ENCODE assay signal across 9 mouse cellular contexts in genomic region chr8:93599776-93600175, GRCm38 (mm10).
DNase-seq lines count a peak whose midpoint lies in the region; ATAC-seq and TF ChIP-seq lines count a peak whose summit lies in the region.
"Had no signal": no experiment of that assay in that cellular context is flagged by ENCODE, and none has a peak within 500 bp of the region (broad histone marks: within the 10 kb centered on the region; RNA-seq: fewer than 3 reads in every experiment).

No protein-coding gene starts in this region.

- H3K4me1 ChIP-seq in liver, adult 2 months (ENCODE audit: control insufficient read depth, insufficient read depth, low read length): no peaks in the 10 kb centered on the region
- H3K4me1 ChIP-seq in liver, postnatal 0 days (ENCODE audit: insufficient read depth): no peaks in the 10 kb centered on the region
- H3K4me1 ChIP-seq in intestine, embryonic 15.5 days (replicated peaks): peaks cover 8% of the 10 kb centered on the region; the same call in 1 of the 2 replicates
- H3K4me1 ChIP-seq in stomach, embryonic 14.5 days (ENCODE audit: control insufficient read depth, insufficient read depth, low read length): peaks cover 13% of the 10 kb centered on the region; the same call in 1 of the 2 replicates
- no peaks in the 10 kb centered on the region for H3K4me1 ChIP-seq in limb, embryonic 10.5 days

- 38% methylated on average over 8 of the region's 8 CpGs for WGBS in liver, adult 2 months
- WGBS in liver, postnatal 0 days (ENCODE audit: insufficient replicate concordance): 57% methylated on average over 8 of the region's 8 CpGs
- WGBS in intestine, embryonic 15.5 days: 31% methylated on average over 8 of the region's 8 CpGs
- 43% methylated on average over 8 of the region's 8 CpGs for WGBS in stomach, embryonic 14.5 days
- 64% methylated on average over 8 of the region's 8 CpGs for WGBS in limb, embryonic 10.5 days

- TF ChIP-seq POLR2A in liver, adult 2 months (IDR thresholded peaks at IDR 0.05; ENCODE audit: extremely low read depth, insufficient read depth, low read length): no peak

- no peaks in the 10 kb centered on the region for H3K79me2 ChIP-seq in liver, adult 2 months (ENCODE audit: control insufficient read depth, insufficient read depth, low read length)

- H3K4me2 ChIP-seq in liver, postnatal 0 days (ENCODE audit: low read depth, low read length): no peak overlapping the region
- no peak overlapping the region for H3K4me2 ChIP-seq in intestine, embryonic 15.5 days (replicated peaks)
- H3K4me2 ChIP-seq in stomach, embryonic 14.5 days (replicated peaks; ENCODE audit: low read depth, low read length): no peak overlapping the region

- peak; percentile 19 for DNase-seq in liver, adult 2 months (ENCODE audit: extremely low read depth, low read depth, low spot score)
- no peak for DNase-seq in liver, postnatal 0 days
- DNase-seq in gastrocnemius, adult 8-10 months (ENCODE audit: low spot score in 2 of 2): peak; percentile 52 to 58
- DNase-seq in limb, embryonic 10.5 days (ENCODE audit: low spot score): no peak
- DNase-seq: cerebellum, postnatal 36 days had no signal

- no peak for TF ChIP-seq CTCF in liver, adult 2 months (IDR thresholded peaks at IDR 0.05; ENCODE audit: low read depth, low read length)
- no peak for TF ChIP-seq CTCF in liver, postnatal 0 days (IDR thresholded peaks at IDR 0.05; ENCODE audit: low read depth)

- no peak overlapping the region for H3K4me3 ChIP-seq in liver, adult 2 months (ENCODE audit: insufficient read depth, low read depth, low read length)
- no peak overlapping the region for H3K4me3 ChIP-seq in liver, postnatal 0 days (ENCODE audit: low read depth, low read length)
- H3K4me3 ChIP-seq in intestine, embryonic 15.5 days (replicated peaks): no peak overlapping the region
- no peak overlapping the region for H3K4me3 ChIP-seq in stomach, embryonic 14.5 days (ENCODE audit: low read depth, low read length)
- no peak overlapping the region for H3K4me3 ChIP-seq in limb, embryonic 10.5 days
- H3K4me3 ChIP-seq: heart, embryonic 13.5 days had no signal

- no peaks in the 10 kb centered on the region for H3K27me3 ChIP-seq in liver, adult 2 months (ENCODE audit: control insufficient read depth, insufficient read depth, low read length)
- no peaks in the 10 kb centered on the region for H3K27me3 ChIP-seq in liver, postnatal 0 days (ENCODE audit: insufficient read depth, low read length)
- no peaks in the 10 kb centered on the region for H3K27me3 ChIP-seq in intestine, embryonic 15.5 days (replicated peaks)
- H3K27me3 ChIP-seq in stomach, embryonic 14.5 days (ENCODE audit: control insufficient read depth, insufficient read depth, low read length): no peaks in the 10 kb centered on the region
- H3K27me3 ChIP-seq in limb, embryonic 10.5 days (ENCODE audit: low read depth, poor library complexity, severe bottlenecking): no peaks in the 10 kb centered on the region
- H3K27me3 ChIP-seq: heart, embryonic 13.5 days had no signal

- H3K9me3 ChIP-seq in liver, postnatal 0 days (ENCODE audit: low read length): no peaks in the 10 kb centered on the region
- H3K9me3 ChIP-seq in intestine, embryonic 15.5 days: no peaks in the 10 kb centered on the region
- H3K9me3 ChIP-seq in stomach, embryonic 14.5 days (ENCODE audit: control insufficient read depth, low read depth, low read length): no peaks in the 10 kb centered on the region
- no peaks in the 10 kb centered on the region for H3K9me3 ChIP-seq in limb, embryonic 10.5 days (replicated peaks)
- H3K9me3 ChIP-seq: heart, embryonic 13.5 days had no signal

- no peak overlapping the region for H3K9ac ChIP-seq in liver, adult 2 months (ENCODE audit: low read depth, low read length)
- H3K9ac ChIP-seq in liver, postnatal 0 days (replicated peaks): no peak overlapping the region
- no peak overlapping the region for H3K9ac ChIP-seq in intestine, embryonic 15.5 days
- H3K9ac ChIP-seq in stomach, embryonic 14.5 days (replicated peaks; ENCODE audit: low read depth, low read length): no peak overlapping the region
- H3K9ac ChIP-seq: heart, embryonic 13.5 days had no signal

- no peak overlapping the region for H3K27ac ChIP-seq in liver, adult 2 months (replicated peaks; ENCODE audit: insufficient read depth, low read depth, low read length)
- H3K27ac ChIP-seq in liver, postnatal 0 days (ENCODE audit: low read depth): no peak overlapping the region
- H3K27ac ChIP-seq in intestine, embryonic 15.5 days: peak overlapping the region; percentile 51; the same call in 1 of the 2 replicates
- H3K27ac ChIP-seq in stomach, embryonic 14.5 days (ENCODE audit: low read length): peak overlapping the region; percentile 18; the same call in 1 of the 2 replicates
- no peak overlapping the region for H3K27ac ChIP-seq in limb, embryonic 10.5 days

- no peak for TF ChIP-seq EP300 in liver, postnatal 0 days (IDR thresholded peaks at IDR 0.05; ENCODE audit: low read depth)

- no peak for ATAC-seq in liver, postnatal 0 days
- 0 out of 2 replicates have a peak, but pooled peaks have one; percentile 36 for ATAC-seq in intestine, embryonic 15.5 days
- no peak for ATAC-seq in stomach, embryonic 14.5 days (ENCODE audit: insufficient number of reproducible peaks, insufficient read depth, low FRiP score, low read depth)
- no peak for ATAC-seq in CD4-positive, CD25-positive, alpha-beta regulatory T cell, adult 4 months

- H3K36me3 ChIP-seq in liver, adult 2 months (ENCODE audit: control insufficient read depth, insufficient read depth, low read length): no peaks in the 10 kb centered on the region
- no peaks in the 10 kb centered on the region for H3K36me3 ChIP-seq in liver, postnatal 0 days (replicated peaks; ENCODE audit: insufficient read depth, low read length)
- no peaks in the 10 kb centered on the region for H3K36me3 ChIP-seq in intestine, embryonic 15.5 days
- H3K36me3 ChIP-seq in stomach, embryonic 14.5 days (ENCODE audit: control insufficient read depth, insufficient read depth, low read length): no peaks in the 10 kb centered on the region
- no peaks in the 10 kb centered on the region for H3K36me3 ChIP-seq in limb, embryonic 10.5 days
- H3K36me3 ChIP-seq: heart, embryonic 13.5 days had no signal

Comparison
In these comparisons a context has a peak if more than half of its experiments do, and no peak if none do; other contexts are left out.
1. DNase-seq: peak in liver, adult 2 months (single experiment) and gastrocnemius, adult 8-10 months (2 of 2); none in liver, postnatal 0 days (single experiment) and limb, embryonic 10.5 days (single experiment).
2. H3K27ac ChIP-seq: peak in intestine, embryonic 15.5 days (single experiment) and stomach, embryonic 14.5 days (single experiment); none in liver, adult 2 months (single experiment), liver, postnatal 0 days (single experiment) and limb, embryonic 10.5 days (single experiment).